Mouse (Mus musculus) small intestine, adult 2 months (tissue): Measurements from ENCODE around the gene Olfr420.

ENCODE experiments used
- CTCF ChIP-seq: fragments of 200-500 bp; IDR thresholded peaks from 2 replicates; pipeline ENCODE4 v1.5.1; 2012; ENCODE audit warnings: low read depth, mild to moderate bottlenecking, control low read depth, inconsistent platforms, low read length, moderate library complexity, mixed read lengths; ENCODE audit not compliant: insufficient replicate concordance, insufficient read length; ENCODE audit errors: extremely low read depth
- POLR2A ChIP-seq: fragments of 200-500 bp; IDR thresholded peaks from 2 replicates; pipeline ENCODE4 v1.6.1; 2012; ENCODE audit warnings: low read depth, mild to moderate bottlenecking, control low read depth, inconsistent platforms, low read length, moderate library complexity

DNA sequence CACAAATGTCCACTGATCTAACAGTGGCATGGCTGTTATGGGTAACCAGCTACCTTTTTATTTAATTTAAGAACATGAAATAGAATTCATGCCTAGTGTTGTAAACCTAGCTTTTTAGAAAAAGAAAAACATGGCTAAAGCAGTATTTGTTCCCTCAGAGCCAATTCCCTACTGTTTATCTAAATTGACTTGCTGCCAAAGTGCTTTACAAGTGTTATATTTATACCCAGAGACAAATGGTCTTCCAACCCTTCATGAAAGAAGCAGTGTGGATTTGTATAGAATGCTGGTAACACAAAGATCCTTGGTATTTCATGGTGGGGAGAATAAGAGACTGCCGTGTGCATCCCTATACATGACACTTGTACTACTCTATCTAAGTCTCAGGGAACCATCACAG is 8.7 kb upstream of the Olfr420 start:
- TF ChIP-seq POLR2A: no peak
- TF ChIP-seq CTCF: no peak
